In the genomic region with DNA sequence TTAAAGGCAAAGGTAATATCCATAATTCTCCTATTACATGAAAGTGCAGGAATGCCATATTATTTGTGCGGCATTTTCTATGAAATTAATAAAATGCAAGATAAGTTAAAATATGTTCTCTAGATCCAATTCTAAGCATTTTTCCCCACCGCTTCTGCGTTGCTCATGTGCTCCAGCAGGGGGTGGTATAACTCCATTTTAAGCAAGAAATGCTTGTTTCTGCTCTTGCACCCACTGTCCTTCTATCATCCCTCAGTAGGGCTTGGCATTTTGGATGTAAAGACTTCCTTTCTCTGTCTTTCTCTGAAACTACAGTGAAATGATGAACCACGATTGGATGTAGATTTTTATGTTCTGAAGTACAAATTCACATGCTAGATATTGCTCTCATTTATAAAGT, we compare ENCODE assay signal across 8 mouse cellular contexts. TPM values are rescaled to one million over a fixed set of nuclear protein-coding genes. Genes with fewer than 3 reads are reported as not detected.
A peak's percentile ranks its signal among the peaks of the same experiment; 100 is the strongest.
DNase-seq lines count a peak whose midpoint lies in the region; ATAC-seq and TF ChIP-seq lines count a peak whose summit lies in the region.

No protein-coding gene starts in this region.

- ATAC-seq in embryonic facial prominence, embryonic 13.5 days (ENCODE audit: insufficient number of reproducible peaks, insufficient read depth, low FRiP score, low TSS enrichment, low read depth), result no peak
- peak; percentile 43; the same call in 1 of the 2 replicates for ATAC-seq in hindbrain, embryonic 16.5 days
- no peak for ATAC-seq in CD4-positive, CD25-positive, alpha-beta regulatory T cell, adult 4 months

- peak; percentile 22 for DNase-seq in ovary, postnatal 14 days (ENCODE audit: low spot score)
- no peak for DNase-seq in ovary, postnatal 10 days (ENCODE audit: low spot score)
- DNase-seq in brain, embryonic 14.5 days (ENCODE audit: low read depth), result peak; percentile 94
- peak; percentile 56 for DNase-seq in limb, embryonic 10.5 days (ENCODE audit: low spot score)
- DNase-seq in right cerebral cortex, adult 18-20 months, result peak; percentile 84

- no peak overlapping the region for H3K9ac ChIP-seq in embryonic facial prominence, embryonic 13.5 days
- H3K9ac ChIP-seq in hindbrain, embryonic 16.5 days (ENCODE audit: low read depth, low read length), result peak overlapping the region; percentile 83

- TF ChIP-seq POLR2A in brain, embryonic 14.5 days (IDR thresholded peaks at IDR 0.05; ENCODE audit: borderline replicate concordance, extremely low read depth, insufficient read depth, insufficient read length, poor library complexity, severe bottlenecking), result no peak

- H3K9me3 ChIP-seq in embryonic facial prominence, embryonic 13.5 days, result no peaks in the 10 kb centered on the region
- no peaks in the 10 kb centered on the region for H3K9me3 ChIP-seq in hindbrain, embryonic 16.5 days (ENCODE audit: control insufficient read depth, low read length)
- H3K9me3 ChIP-seq in limb, embryonic 10.5 days (replicated peaks), result no peaks in the 10 kb centered on the region

- WGBS in embryonic facial prominence, embryonic 13.5 days, result 6% methylated on average over 4 of the region's 4 CpGs
- WGBS in hindbrain, embryonic 16.5 days, result 3% methylated on average over 4 of the region's 4 CpGs
- 10% methylated on average over 4 of the region's 4 CpGs for WGBS in limb, embryonic 10.5 days

- H3K4me1 ChIP-seq in embryonic facial prominence, embryonic 13.5 days, result 0 out of 2 replicates have a peak, but pooled peaks cover 6% of the 10 kb centered on the region
- H3K4me1 ChIP-seq in hindbrain, embryonic 16.5 days (ENCODE audit: control insufficient read depth, insufficient read depth, low read depth, low read length), result no peaks in the 10 kb centered on the region; the same call in 1 of the 2 replicates
- H3K4me1 ChIP-seq in limb, embryonic 10.5 days, result peaks cover 16% of the 10 kb centered on the region

- H3K27ac ChIP-seq in embryonic facial prominence, embryonic 13.5 days, result no peak overlapping the region
- peak overlapping the region; percentile 77 for H3K27ac ChIP-seq in hindbrain, embryonic 16.5 days (ENCODE audit: low read depth, low read length)
- H3K27ac ChIP-seq in limb, embryonic 10.5 days, result no peak overlapping the region

- H3K4me3 ChIP-seq in embryonic facial prominence, embryonic 13.5 days, result peak overlapping the region; percentile 64; the same call in 1 of the 2 replicates
- H3K4me3 ChIP-seq in hindbrain, embryonic 16.5 days (ENCODE audit: low read length), result peak overlapping the region; percentile 72
- H3K4me3 ChIP-seq in limb, embryonic 10.5 days, result no peak overlapping the region

- H3K27me3 ChIP-seq in embryonic facial prominence, embryonic 13.5 days, result peaks cover 3% of the 10 kb centered on the region; the same call in 1 of the 2 replicates
- no peaks in the 10 kb centered on the region for H3K27me3 ChIP-seq in hindbrain, embryonic 16.5 days (replicated peaks; ENCODE audit: control insufficient read depth, insufficient read depth, low read length)
- peaks cover 4% of the 10 kb centered on the region; the same call in 1 of the 2 replicates for H3K27me3 ChIP-seq in limb, embryonic 10.5 days (ENCODE audit: low read depth, poor library complexity, severe bottlenecking)

- H3K4me2 ChIP-seq in embryonic facial prominence, embryonic 13.5 days, result no peak overlapping the region
- peak overlapping the region; percentile 81 for H3K4me2 ChIP-seq in hindbrain, embryonic 16.5 days (ENCODE audit: low read length)

- no peaks in the 10 kb centered on the region for H3K36me3 ChIP-seq in embryonic facial prominence, embryonic 13.5 days
- H3K36me3 ChIP-seq in hindbrain, embryonic 16.5 days (ENCODE audit: control insufficient read depth, insufficient read depth, low read length), result no peaks in the 10 kb centered on the region
- no peaks in the 10 kb centered on the region for H3K36me3 ChIP-seq in limb, embryonic 10.5 days

- TF ChIP-seq CTCF in brain, embryonic 14.5 days (IDR thresholded peaks at IDR 0.05; ENCODE audit: borderline replicate concordance, extremely low read depth, insufficient read depth, insufficient read length), result peak; percentile 81; the same call in 1 of the 2 replicates

RNA-seq across cellular contexts. Expression of gene Ncam2, which starts 1.5 kb away (rescaled TPM):
- polyA plus RNA-seq in brain, embryonic 14.5 days (2012; rRNA removed), result 5.7 and 11.5 TPM in 2 replicates
- 3.8 and 4.2 TPM in 2 replicates for polyA plus RNA-seq in embryonic facial prominence, embryonic 13.5 days (2015; fragmentation: Nextera tagmentation; extraction: Ambion mirVana)
- 25.0 and 28.6 TPM in 2 replicates for polyA plus RNA-seq in hindbrain, embryonic 16.5 days (2015; fragmentation: Nextera tagmentation; extraction: Ambion mirVana)
- 0.09 and 0.40 TPM in 2 replicates for polyA plus RNA-seq in limb, embryonic 10.5 days (2016; fragmentation: Nextera tagmentation; extraction: Ambion mirVana)
- polyA plus RNA-seq in CD4-positive, CD25-positive, alpha-beta regulatory T cell, adult 4 months (2017; shearing (Covaris generic)), result under 1 TPM in 1 of 2 experiments, not detected in 1; 0.13 TPM
